Mouse (Mus musculus): ENCODE results near the gene Ddx41. TPM values are rescaled to one million over a fixed set of nuclear protein-coding genes. Genes with fewer than 3 reads are reported as not detected.
"Not testable (repeated sequence)": the region's sequence is repeated elsewhere in the genome, so short reads cannot be mapped to it uniquely, and the experiment has no call there.

Gene Ddx41
- 10 to 100 TPM; 44.5 to 55.2 (median 48.2) TPM for total RNA-seq (2022)

DNA sequence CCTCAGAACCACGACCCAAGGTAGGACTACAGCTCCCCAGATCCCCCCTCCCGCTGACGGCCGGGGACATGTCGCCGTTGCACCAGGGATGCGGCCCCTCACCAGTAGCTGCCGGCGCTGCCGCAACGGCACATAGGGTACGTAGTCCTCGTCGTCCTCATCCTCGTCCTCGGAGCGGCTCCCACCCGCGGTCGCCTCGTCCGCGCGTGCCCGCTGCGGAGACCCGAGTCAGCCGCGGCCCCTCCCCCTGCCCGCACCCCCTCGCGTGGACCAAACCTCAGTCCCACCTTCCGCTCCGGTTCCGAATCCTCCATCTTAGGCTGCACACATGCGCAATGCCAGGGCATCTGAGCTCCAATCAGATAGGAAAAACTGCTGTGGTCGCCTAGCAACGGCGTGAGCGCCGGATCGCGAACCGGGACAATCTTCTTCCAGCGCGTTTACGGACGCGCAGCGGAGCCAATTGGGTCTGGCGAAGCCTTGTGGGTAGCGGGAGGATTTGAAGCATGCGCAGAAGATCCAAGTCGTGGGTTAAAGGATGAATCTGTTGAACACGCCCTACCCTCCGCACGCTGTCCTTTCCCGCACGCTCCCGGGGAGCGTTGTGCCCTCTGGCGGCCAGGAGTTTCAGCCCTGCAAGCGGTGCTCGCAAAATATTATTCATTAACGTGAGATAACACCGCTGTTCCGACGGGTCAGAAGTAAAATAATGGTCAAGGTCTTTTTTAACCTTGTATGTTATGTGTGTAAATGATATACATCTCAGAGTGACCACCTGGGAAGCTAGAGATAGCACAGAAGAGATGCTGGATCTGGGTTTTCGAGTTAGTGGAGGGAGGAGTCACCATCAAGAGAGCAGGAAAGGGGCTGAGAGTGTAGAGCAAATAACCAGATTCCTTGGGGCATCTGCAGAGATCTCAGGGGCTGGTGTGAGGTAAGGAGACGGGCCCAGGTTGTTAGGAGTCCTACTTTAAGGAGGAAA, at the start of gene Ddx41:
TSS of gene Ddx41 (minus strand) at position 465 of the 982 bp plus-strand sequence.
- DNase-seq (ENCODE audit: low spot score in 2 of 2): peak; percentile 100

- DNase-seq (ENCODE audit: low spot score in 2 of 2): no peak
These were observed 41.6 kb upstream of the Ddx41 start for GRCm38 (mm10) chr13:55578086-55578485.

DNA sequence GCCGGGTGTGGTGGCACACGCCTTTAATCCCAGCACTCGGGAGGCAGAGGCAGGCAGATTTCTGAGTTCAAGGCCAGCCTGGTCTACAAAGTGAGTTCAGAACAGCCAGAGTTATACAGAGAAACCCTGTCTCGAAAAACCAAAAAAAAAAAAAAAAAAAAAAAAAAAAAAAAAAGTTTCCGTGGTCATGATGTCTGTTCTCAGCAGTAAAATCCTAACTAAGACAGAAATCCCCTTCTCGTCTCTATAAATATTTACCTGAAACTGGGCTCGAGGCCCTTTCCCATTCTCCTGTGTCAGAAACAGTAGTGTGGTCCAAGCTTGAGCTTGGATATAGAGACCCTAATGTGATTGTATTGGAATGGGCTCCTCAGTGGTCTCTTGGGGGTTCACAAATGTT, 40.4 kb upstream of the Ddx41 start:
- not testable (repeated sequence) for DNase-seq (ENCODE audit: low spot score in 2 of 2)

GRCm38 (mm10) chr13:55575932-55576331, 39.5 kb upstream of the Ddx41 start:
- DNase-seq (ENCODE audit: low spot score in 2 of 2): no peak

DNA sequence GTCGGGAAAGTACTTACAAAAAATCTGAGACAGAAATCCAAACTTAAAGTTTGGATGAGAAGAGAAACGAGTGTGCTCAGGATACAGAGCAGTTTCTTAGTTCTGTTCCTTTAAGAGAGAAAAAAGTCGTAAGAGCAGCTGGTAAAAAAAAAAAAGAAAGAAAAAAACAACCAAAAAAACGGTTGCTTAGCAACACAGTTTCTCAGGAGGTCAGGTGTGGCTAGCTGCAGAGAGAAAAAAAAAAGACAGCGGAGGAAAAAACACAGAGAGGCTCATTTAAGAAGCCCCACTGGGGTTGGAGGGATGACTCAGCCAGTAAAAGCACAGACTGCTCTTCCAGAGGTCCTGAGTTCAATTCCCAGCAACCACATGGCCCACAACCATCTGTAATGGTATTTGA, 37.9 kb upstream of the Ddx41 start:
- DNase-seq (ENCODE audit: low spot score in 2 of 2): no peak

GRCm38 (mm10) chr13:55573432-55573831, 37.0 kb upstream of the Ddx41 start, which contains the start of gene Tmed9:
Gene Tmed9 (plus strand): TSS chr13:55573732.
- DNase-seq (ENCODE audit: low spot score in 2 of 2): no peak

DNA sequence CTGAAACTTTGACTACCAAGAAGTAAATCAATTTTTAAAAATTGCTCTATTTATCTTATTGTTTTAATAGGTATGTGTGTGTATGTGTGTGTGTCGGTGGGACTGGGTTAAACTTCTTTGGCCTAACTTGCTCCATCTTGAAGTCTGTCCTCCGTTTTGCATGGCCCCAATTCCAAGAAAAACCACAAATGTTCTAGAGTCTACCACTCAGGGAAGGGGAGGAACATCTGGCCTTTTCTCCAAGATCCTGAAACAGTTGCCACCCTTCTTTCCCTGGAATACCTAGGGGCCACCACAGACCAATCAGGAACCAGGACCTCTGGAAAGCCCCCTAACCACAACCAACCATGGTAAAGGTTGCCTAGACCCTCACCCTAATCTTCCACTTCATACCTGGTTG, 35.5 kb upstream of the Ddx41 start:
- no peak for DNase-seq (ENCODE audit: low spot score in 2 of 2)

DNA sequence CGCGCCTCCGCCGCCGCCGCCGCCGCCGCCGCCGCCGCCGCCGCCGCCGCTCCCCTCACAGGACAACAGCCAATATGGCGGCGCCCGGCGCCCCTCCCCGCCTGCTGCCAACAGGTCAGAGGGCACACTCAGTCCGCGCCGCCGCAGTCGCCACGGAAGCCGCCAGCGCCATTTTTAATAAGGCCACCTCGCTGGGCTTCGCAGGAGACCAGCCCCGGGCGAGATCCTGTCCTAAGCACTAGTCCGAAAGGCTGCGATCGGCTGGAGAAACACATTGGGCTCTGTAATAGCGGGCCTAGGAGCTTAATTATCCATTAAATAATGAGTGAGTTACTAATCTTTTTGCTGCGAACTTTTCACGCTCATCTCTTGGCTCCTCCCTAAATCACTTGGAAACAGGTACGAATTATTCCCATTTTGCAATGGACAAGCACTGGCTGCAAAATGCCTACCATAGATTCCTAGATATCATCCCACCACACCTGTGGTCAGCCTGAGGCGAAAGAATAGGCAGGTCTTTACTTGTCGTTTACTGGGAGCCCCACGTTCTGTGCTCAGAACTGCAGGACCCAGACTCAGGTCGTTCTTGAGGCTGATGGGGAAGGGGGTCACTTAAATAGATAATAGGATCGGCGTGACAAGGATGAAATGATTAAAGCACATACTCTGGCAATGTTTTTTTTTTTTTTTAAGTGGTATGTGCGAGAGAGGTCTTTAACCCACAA, 34.7 kb upstream of the Ddx41 start, which contains the start of gene Fam193b:
TSS of gene Fam193b (minus strand) at position 94 of the 725 bp plus-strand sequence.
- peak; percentile 90 to 91 for DNase-seq (ENCODE audit: low spot score in 2 of 2)

DNA sequence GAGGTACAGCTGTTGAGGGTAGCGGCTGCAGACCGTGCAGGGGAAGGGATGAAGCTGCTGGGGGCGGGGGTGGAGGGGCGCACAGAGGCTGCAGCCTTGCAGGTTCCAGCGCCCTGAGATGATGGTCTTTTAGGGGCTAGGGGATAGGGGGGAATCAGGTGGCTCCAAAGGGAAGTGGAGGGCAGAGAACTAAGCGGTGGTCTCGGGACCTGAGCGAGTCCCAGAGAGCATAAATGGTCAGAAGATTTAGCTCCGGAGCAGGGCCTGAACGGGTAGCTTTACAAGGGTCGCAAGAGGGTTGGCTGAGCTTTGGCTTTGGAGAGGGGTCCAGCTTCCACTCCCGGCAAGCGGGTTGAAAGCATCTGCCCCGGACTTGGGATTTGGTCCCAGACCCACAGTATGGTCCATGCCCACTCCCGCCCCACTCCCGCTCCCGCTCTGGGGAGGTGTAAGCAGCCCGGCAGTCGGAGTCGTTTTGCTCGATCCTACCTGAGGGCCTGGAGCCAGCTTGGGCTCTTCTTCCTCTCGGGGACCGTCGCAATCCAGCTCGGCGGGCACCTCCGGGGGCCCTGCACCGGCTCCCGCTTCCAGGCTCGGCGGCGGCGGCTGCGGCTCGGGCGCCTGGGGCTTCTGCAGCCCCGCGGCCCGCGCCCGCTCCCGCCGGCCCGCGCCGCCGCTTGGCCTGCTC, 34.0 kb upstream of the Ddx41 start:
- peak in 1 of 2 experiments; percentile 23 for DNase-seq (ENCODE audit: low spot score in 2 of 2)

- DNase-seq (ENCODE audit: low spot score in 2 of 2): no peak
These were observed 33.3 kb upstream of the Ddx41 start for GRCm38 (mm10) chr13:55569726-55570285.

- not testable (repeated sequence) for DNase-seq (ENCODE audit: low spot score in 2 of 2)
These were observed 32.1 kb upstream of the Ddx41 start for GRCm38 (mm10) chr13:55568524-55568923.

DNA sequence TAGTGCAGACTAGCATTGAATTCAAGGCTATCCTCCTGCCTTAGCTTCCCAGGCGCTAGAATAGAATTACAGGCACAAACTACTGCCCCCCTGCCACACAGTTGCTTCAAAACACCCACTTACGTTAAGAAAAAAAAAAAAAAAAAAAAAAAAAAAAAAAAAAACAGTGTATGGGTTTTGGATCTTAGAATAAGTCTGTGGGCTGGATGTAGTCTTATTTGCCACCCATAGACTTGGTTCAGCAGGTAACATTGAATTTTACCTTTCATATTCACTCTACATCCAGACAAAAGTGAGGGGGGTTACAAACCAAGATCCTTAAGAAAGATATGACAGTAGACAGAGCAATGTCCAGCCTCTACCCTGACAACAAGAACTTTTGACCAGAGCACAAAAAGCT, 31.5 kb upstream of the Ddx41 start:
- DNase-seq (ENCODE audit: low spot score in 2 of 2): no peak

GRCm38 (mm10) chr13:55567001-55567400, 30.5 kb upstream of the Ddx41 start:
- no peak for DNase-seq (ENCODE audit: low spot score in 2 of 2)

DNA sequence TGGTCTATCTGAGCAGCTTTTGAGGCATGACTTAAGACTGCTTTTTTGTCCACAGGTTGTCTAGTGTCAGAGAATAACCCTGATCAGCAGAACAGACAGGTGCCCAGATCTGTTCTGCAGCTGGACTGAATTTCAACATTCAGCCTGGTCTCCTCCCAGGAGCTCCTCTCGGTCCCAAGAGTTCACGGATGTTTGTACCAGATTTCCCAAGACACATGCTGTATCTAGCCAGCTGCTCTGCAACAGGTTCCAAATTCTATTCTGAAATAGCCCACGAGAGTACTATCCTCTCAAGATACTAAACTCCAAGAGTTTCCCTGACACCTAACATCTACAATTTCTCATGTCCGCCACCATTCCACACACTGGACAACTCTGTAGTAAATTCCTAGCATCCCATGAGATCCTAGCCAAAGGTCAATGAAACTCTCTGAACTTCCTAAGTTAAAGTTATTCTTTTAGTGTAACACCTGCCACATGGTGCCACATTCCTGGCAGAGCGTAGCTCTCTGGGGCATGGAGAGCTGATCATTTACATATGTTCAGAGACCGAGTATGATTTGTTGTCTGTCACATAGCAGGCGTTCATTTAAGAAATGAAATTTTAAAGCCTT, 26.9 kb upstream of the Ddx41 start:
- no peak for DNase-seq (ENCODE audit: low spot score in 2 of 2)

- DNase-seq (ENCODE audit: low spot score in 2 of 2): no peak
These were observed 21.0 kb upstream of the Ddx41 start for GRCm38 (mm10) chr13:55557499-55557898.

- DNase-seq (ENCODE audit: low spot score in 2 of 2): no peak
These were observed 19.5 kb upstream of the Ddx41 start for GRCm38 (mm10) chr13:55555921-55556320.

DNA sequence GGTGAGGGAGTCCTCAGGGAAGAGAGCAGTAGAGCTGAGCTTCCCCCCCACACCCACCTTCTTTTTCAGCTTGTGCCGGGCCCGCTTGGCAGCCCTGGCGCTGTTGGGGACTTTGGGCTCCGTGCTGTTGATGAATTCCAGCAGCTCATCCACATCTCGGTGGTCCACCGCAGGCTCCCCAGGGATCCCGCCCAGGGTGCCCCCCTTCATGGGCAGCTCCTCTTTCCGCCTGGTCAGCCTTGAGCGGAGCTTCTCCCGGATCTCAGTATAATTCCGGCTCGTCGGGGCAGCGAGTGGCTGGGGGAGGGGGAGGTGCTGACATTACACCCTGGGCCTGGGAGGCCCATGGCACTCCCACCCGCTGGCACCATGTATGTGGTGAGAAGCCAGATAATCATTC, 12.6 kb upstream of the Ddx41 start:
- no peak for DNase-seq (ENCODE audit: low spot score in 2 of 2)

- no peak for DNase-seq (ENCODE audit: low spot score in 2 of 2)
These were observed 12.0 kb upstream of the Ddx41 start for GRCm38 (mm10) chr13:55548426-55548825.

- DNase-seq (ENCODE audit: low spot score in 2 of 2): no peak
These were observed 11.5 kb upstream of the Ddx41 start for GRCm38 (mm10) chr13:55547916-55548315.

DNA sequence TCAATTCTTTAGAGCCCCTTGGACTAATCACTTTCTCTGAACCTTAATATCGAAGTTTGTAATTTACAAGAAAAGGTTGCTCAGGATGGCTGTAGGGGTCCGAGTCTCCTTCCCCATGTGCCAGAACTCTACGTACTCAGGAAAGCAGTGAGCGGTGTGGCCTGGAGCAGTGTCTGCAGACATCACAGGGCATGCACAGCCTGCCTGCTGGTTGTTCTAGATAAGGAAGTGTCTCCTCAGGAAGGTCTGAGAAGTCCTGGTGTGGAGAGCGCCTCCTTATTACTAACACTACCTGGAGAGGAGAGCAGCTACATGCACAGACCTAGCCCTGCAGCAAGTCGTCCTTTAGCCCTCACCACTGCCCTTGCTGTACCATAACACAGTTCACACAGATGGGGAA, 8.3 kb upstream of the Ddx41 start:
- no peak for DNase-seq (ENCODE audit: low spot score in 2 of 2)

GRCm38 (mm10) chr13:55543447-55543846, 7.0 kb upstream of the Ddx41 start:
- DNase-seq (ENCODE audit: low spot score in 2 of 2): no peak

Data from left cerebral cortex, adult 8-10 months (tissue).